Mouse (Mus musculus) liver, embryonic 18 days (tissue): ENCODE data around the gene Ucp3. TPM values are rescaled to one million over a fixed set of nuclear protein-coding genes. Genes with fewer than 3 reads are reported as not detected.

Experiments
- polyA plus RNA-seq: library from polyadenylated mRNA; depleted of rRNA; stranded (reverse); fragments of >200 nt; gene quantifications from 2 replicates; pipeline ENCODE4 v1.2.3, GENCODE M21; 2012; rRNA removed

Ucp3 gene
- 0.01 TPM in 1 of 2 replicates, not detected in the other for polyA plus RNA-seq

GRCm38 (mm10) chr7:100472777-100473176 lies at the start of gene Ucp3:
Gene Ucp3, plus strand, starts transcription at chr7:100472990.

GRCm38 (mm10) chr7:100493117-100493483 lies 20.3 kb downstream of the Ucp3 start, which contains the start of gene Ucp2:
Gene Ucp2, plus strand, starts transcription at chr7:100493337.

GRCm38 (mm10) chr7:100514573-100514972 lies 41.8 kb downstream of the Ucp3 start, which contains the start of gene Dnajb13:
Gene Dnajb13, minus strand, starts transcription at chr7:100514960.

Other genes with a start within 250 kb of the Ucp3 start
- 1.4 and 1.8 TPM in 2 replicates for gene Pgm2l1, start 245.6 kb upstream of the Ucp3 start, polyA plus RNA-seq
- 1.2 and 1.3 TPM in 2 replicates for gene P4ha3, start 187.5 kb upstream of the Ucp3 start, polyA plus RNA-seq
- gene C2cd3, start 100.8 kb upstream of the Ucp3 start, polyA plus RNA-seq: 6.1 and 7.4 TPM in 2 replicates
- gene Ppme1, start 100.7 kb upstream of the Ucp3 start, polyA plus RNA-seq: 30.8 and 32.5 TPM in 2 replicates
- 225 and 250 TPM in 2 replicates for gene Ucp2, start 20.3 kb downstream of the Ucp3 start, polyA plus RNA-seq
- 0.47 and 0.73 TPM in 2 replicates for gene Dnajb13, start 42.0 kb downstream of the Ucp3 start, polyA plus RNA-seq
- 10.3 and 10.5 TPM in 2 replicates for gene Coa4, start 64.1 kb downstream of the Ucp3 start, polyA plus RNA-seq
- 26.7 and 27.4 TPM in 2 replicates for gene Rab6a, start 134.4 kb downstream of the Ucp3 start, polyA plus RNA-seq
- gene Mrpl48, start 135.3 kb downstream of the Ucp3 start, polyA plus RNA-seq: 20.4 and 22.1 TPM in 2 replicates
- 0.89 and 1.5 TPM in 2 replicates for gene Plekhb1, start 189.4 kb downstream of the Ucp3 start, polyA plus RNA-seq
- 4.3 and 5.0 TPM in 2 replicates for gene Fam168a, start 233.6 kb downstream of the Ucp3 start, polyA plus RNA-seq